Mouse (Mus musculus): ENCODE data around the gene Cln6.

Gene Cln6

DNA sequence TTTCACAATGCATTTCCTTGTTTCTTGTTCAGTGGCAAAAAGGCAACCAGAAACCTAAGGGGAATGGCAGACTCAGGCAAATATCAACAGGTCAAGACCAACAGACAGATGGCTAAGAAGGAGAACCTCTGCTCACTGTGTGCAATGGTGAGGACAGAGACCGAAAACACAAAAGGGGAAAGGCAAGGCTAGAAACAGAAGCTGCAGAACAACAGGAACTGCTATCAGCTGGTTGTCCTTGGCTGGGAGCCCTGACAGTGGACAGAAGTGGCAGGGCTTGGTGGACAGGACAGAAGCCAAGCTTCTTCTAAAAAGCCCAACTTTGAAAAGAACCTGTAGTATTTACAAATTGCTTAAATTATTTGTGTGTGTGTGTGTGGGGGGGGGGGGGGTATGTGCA is 55.9 kb downstream of the Cln6 start:
- DNase-seq (ENCODE audit: low spot score in 2 of 2), result peak; percentile 46 to 65
